In the genomic region with DNA sequence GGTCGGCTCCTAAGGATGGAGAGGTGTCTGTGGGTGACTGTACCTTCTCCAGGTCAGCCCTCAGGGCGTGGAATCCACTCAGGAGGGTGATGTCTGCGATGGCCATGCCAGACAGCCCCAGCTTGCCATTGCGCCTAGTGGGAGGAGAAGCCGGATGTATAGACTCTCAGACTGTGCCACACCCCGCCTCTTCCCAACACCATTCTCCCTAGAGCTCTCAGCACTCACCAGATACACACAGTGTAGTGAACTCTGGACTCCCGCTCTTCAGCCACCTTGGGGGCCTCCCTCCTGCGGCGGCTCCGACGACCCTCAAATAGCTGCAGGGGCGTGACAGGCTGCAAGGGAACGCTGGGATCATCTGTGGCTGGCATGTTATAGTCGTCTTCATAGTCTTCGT, we compare ENCODE assay signal across 27 mouse cellular contexts. TPM values are rescaled to one million over a fixed set of nuclear protein-coding genes. Genes with fewer than 3 reads are reported as not detected.
"Had no signal": no experiment of that assay in that cellular context is flagged by ENCODE, and none has a peak within 500 bp of the region (broad histone marks: within the 10 kb centered on the region; RNA-seq: fewer than 3 reads in every experiment).

No protein-coding gene starts in this region.

- H3K4me3 ChIP-seq: layer of hippocampus, adult 2 months; limb, embryonic 13.5 days; liver, embryonic 13.5 days; midbrain, embryonic 12.5 days; midbrain, embryonic 15.5 days; neural tube, embryonic 12.5 days; neural tube, embryonic 15.5 days had no signal

- H3K4me1 ChIP-seq: limb, embryonic 13.5 days; liver, embryonic 13.5 days; midbrain, embryonic 12.5 days; midbrain, embryonic 15.5 days; neural tube, embryonic 12.5 days; neural tube, embryonic 15.5 days had no signal

- DNase-seq: kidney, adult 2 months; kidney, postnatal 25 days; layer of hippocampus, adult 9-11 months; layer of hippocampus, postnatal 36 days; left cerebral cortex, postnatal 4 days; liver; liver, embryonic 13.5 days; lung, embryonic 14.5 days; right cerebral cortex, adult 18-20 months; right cerebral cortex, postnatal 14 days; right cerebral cortex, postnatal 4 days; thymus, postnatal 25 days had no signal

- H3K9ac ChIP-seq: limb, embryonic 13.5 days; liver, embryonic 13.5 days; lung, embryonic 14.5 days; midbrain, embryonic 12.5 days; midbrain, embryonic 15.5 days; neural tube, embryonic 12.5 days; neural tube, embryonic 15.5 days had no signal

- H3K4me2 ChIP-seq: limb, embryonic 13.5 days; liver, embryonic 13.5 days; lung, embryonic 14.5 days; midbrain, embryonic 12.5 days; midbrain, embryonic 15.5 days; neural tube, embryonic 12.5 days; neural tube, embryonic 15.5 days had no signal

- H3K36me3 ChIP-seq: limb, embryonic 13.5 days; liver, embryonic 13.5 days; midbrain, embryonic 12.5 days; midbrain, embryonic 15.5 days; neural tube, embryonic 12.5 days; neural tube, embryonic 15.5 days had no signal

- H3K9me3 ChIP-seq: limb, embryonic 13.5 days; liver, embryonic 13.5 days; midbrain, embryonic 12.5 days; midbrain, embryonic 15.5 days; neural tube, embryonic 12.5 days; neural tube, embryonic 15.5 days had no signal

- ATAC-seq: lung, postnatal 0 days; midbrain, embryonic 15.5 days had no signal

- H3K27me3 ChIP-seq: limb, embryonic 13.5 days; liver, embryonic 13.5 days; midbrain, embryonic 12.5 days; midbrain, embryonic 15.5 days; neural tube, embryonic 12.5 days; neural tube, embryonic 15.5 days had no signal

- H3K27ac ChIP-seq: kidney, postnatal 0 days; layer of hippocampus, adult 2 months; limb, embryonic 13.5 days; liver, embryonic 13.5 days; macrophage; midbrain, embryonic 12.5 days; midbrain, embryonic 15.5 days; neural tube, embryonic 12.5 days; neural tube, embryonic 15.5 days; stomach, postnatal 0 days had no signal

RNA-seq across cellular contexts. Expression of gene Cyp21a1, which starts 6.9 kb away (rescaled TPM):
- total RNA-seq: left cerebral cortex, postnatal 14 days; left cerebral cortex, postnatal 4 days; megakaryocyte, adult 5-6 weeks had no signal
- polyA plus RNA-seq: kidney, embryonic 14.5 days; limb, embryonic 13.5 days; liver, embryonic 13.5 days; lung, embryonic 14.5 days; lung, postnatal 0 days; macrophage; midbrain, embryonic 12.5 days; midbrain, embryonic 15.5 days; neural tube, embryonic 12.5 days; neural tube, embryonic 15.5 days; stomach, embryonic 14.5 days; stomach, postnatal 0 days; thymus, postnatal 0 days had no signal
